Mouse (Mus musculus) ES-Bruce4 (cell line): ENCODE data around the gene Zfp865. TPM values are rescaled to one million over a fixed set of nuclear protein-coding genes. Genes with fewer than 3 reads are reported as not detected.
A peak's percentile ranks its signal among the peaks of the same experiment; 100 is the strongest.
"Not testable (repeated sequence)": the region's sequence is repeated elsewhere in the genome, so short reads cannot be mapped to it uniquely, and the experiment has no call there.

Source experiments
- H3K27ac ChIP-seq: 2 replicates; pipeline ENCODE4 v1.5.1; 2012; ENCODE audit warnings: low read length, inconsistent platforms; ENCODE audit not compliant: insufficient read depth
- H3K27me3 ChIP-seq: 2 replicates; pipeline ENCODE4 v1.6.1; 2012; ENCODE audit warnings: mild to moderate bottlenecking, low read length, inconsistent platforms; ENCODE audit not compliant: control insufficient read depth, poor library complexity, insufficient read depth, severe bottlenecking
- H3K36me3 ChIP-seq: 2 replicates; pipeline ENCODE4 v1.6.1; 2012; ENCODE audit warnings: inconsistent platforms, mild to moderate bottlenecking, low read length, moderate library complexity; ENCODE audit not compliant: control insufficient read depth, poor library complexity, insufficient read depth, severe bottlenecking
- H3K4me1 ChIP-seq: one replicate; pipeline ENCODE4 v1.8.1; 2011; ENCODE audit warnings: low read length; ENCODE audit not compliant: control insufficient read depth, insufficient read depth
- H3K4me3 ChIP-seq: 2 replicates; pipeline ENCODE4 v1.5.1; 2011; ENCODE audit warnings: low read depth, mild to moderate bottlenecking, low read length
- H3K9ac ChIP-seq: 2 replicates; pipeline ENCODE4 v1.6.1; 2012; ENCODE audit warnings: low read depth, mild to moderate bottlenecking, inconsistent platforms; ENCODE audit not compliant: poor library complexity, severe bottlenecking
- H3K9me3 ChIP-seq: replicated peaks from 2 replicates; pipeline ENCODE4 v1.6.1; 2012; ENCODE audit warnings: mild to moderate bottlenecking, low read length, inconsistent platforms; ENCODE audit not compliant: control insufficient read depth, poor library complexity, insufficient read depth, severe bottlenecking
- CTCF ChIP-seq: IDR thresholded peaks from one replicate; pipeline ENCODE4 v1.8.1; 2011; ENCODE audit warnings: low read depth, low read length
- EP300 ChIP-seq: IDR thresholded peaks from 2 replicates; pipeline ENCODE4 v1.6.1; 2011; ENCODE audit warnings: low read depth, low read length; ENCODE audit not compliant: insufficient read depth
- POLR2A ChIP-seq: IDR thresholded peaks from one replicate; pipeline ENCODE4 v1.8.1; 2011; ENCODE audit warnings: low read length; ENCODE audit not compliant: insufficient read depth
- polyA plus RNA-seq: library from polyadenylated mRNA; stranded (reverse); fragments of >200 nt; gene quantifications from 2 replicates; pipeline ENCODE4 v1.2.4, GENCODE M21; 2011; ENCODE audit warnings: low read depth; ENCODE audit not compliant: missing spikeins, insufficient read depth, insufficient read length

The Zfp865 gene
- polyA plus RNA-seq, 1 experiment, result 23.0 TPM

- peaks cover 3% of the 10 kb centered on the region; the same call in 1 of the 2 replicates for H3K36me3 ChIP-seq
- H3K4me1 ChIP-seq, result peaks cover 10% of the 10 kb centered on the region
- no peaks in the 10 kb centered on the region for H3K27me3 ChIP-seq
- H3K9ac ChIP-seq, result peak within 1 kb of the TSS; percentile 93
- H3K4me3 ChIP-seq, result peak within 1 kb of the TSS; percentile 87
- H3K9me3 ChIP-seq, result no peaks in the 10 kb centered on the region
- TF ChIP-seq EP300 (0 out of 2 replicates have a peak, but pooled peaks have one; percentile 31), CTCF (no peak)
- H3K27ac ChIP-seq, result peak within 1 kb of the TSS; percentile 95
These were observed 41.7 kb downstream of the Zfp865 start, which contains the start of gene U2af2 for GRCm38 (mm10) chr7:5061774-5062359. U2af2 (plus strand) TSS chr7:5062143.

- H3K4me3 ChIP-seq, result peak overlapping the region; percentile 81
- TF ChIP-seq EP300, result no peak
- H3K4me1 ChIP-seq, result peaks cover 8% of the 10 kb centered on the region
- peaks cover 6% of the 10 kb centered on the region for H3K36me3 ChIP-seq
- H3K9me3 ChIP-seq, result no peaks in the 10 kb centered on the region
- peak overlapping the region; percentile 55 for H3K27ac ChIP-seq
- no peaks in the 10 kb centered on the region for H3K27me3 ChIP-seq
- peak overlapping the region; percentile 93 for H3K9ac ChIP-seq
These were observed 42.3 kb downstream of the Zfp865 start for GRCm38 (mm10) chr7:5062360-5063001.

- no peaks in the 10 kb centered on the region for H3K9me3 ChIP-seq
- no peak overlapping the region for H3K27ac ChIP-seq
- no peak for TF ChIP-seq EP300
- no peak for TF ChIP-seq CTCF
- TF ChIP-seq POLR2A, result no peak
- H3K27me3 ChIP-seq, result no peaks in the 10 kb centered on the region
- H3K9ac ChIP-seq, result peak overlapping the region; percentile 93
- peaks cover 4% of the 10 kb centered on the region for H3K4me1 ChIP-seq
- H3K36me3 ChIP-seq, result peaks cover 30% of the 10 kb centered on the region
- no peak overlapping the region for H3K4me3 ChIP-seq
These were observed 44.7 kb downstream of the Zfp865 start for GRCm38 (mm10) chr7:5064886-5065285.

- Histone ChIP-seq H3K4me3 (no peak overlapping the region), H3K9me3 (no peaks in the 10 kb centered on the region), H3K4me1 (no peaks in the 10 kb centered on the region), H3K36me3 (peaks cover 96% of the 10 kb centered on the region), H3K27me3 (no peaks in the 10 kb centered on the region), H3K9ac (no peak overlapping the region), H3K27ac (peak overlapping the region; percentile 38; the same call in 1 of the 2 replicates)
- TF ChIP-seq POLR2A, result no peak
- no peak for TF ChIP-seq EP300
- TF ChIP-seq CTCF, result no peak
These were observed 53.4 kb downstream of the Zfp865 start for GRCm38 (mm10) chr7:5073586-5073985.

- H3K4me3 ChIP-seq, result no peak overlapping the region
- H3K9ac ChIP-seq, result no peak overlapping the region
- H3K36me3 ChIP-seq, result peaks cover 85% of the 10 kb centered on the region
- H3K27me3 ChIP-seq, result no peaks in the 10 kb centered on the region
- no peaks in the 10 kb centered on the region for H3K9me3 ChIP-seq
- H3K4me1 ChIP-seq, result no peaks in the 10 kb centered on the region
- TF ChIP-seq POLR2A (no peak), EP300 (no peak), CTCF (no peak)
- H3K27ac ChIP-seq, result no peak overlapping the region
These were observed 54.8 kb downstream of the Zfp865 start for GRCm38 (mm10) chr7:5074984-5075383.

- Histone ChIP-seq H3K9me3 (no peaks in the 10 kb centered on the region), H3K4me3 (no peak overlapping the region), H3K4me1 (no peaks in the 10 kb centered on the region), H3K9ac (no peak overlapping the region), H3K36me3 (peaks cover 66% of the 10 kb centered on the region), H3K27ac (peak overlapping the region; percentile 74; the same call in 1 of the 2 replicates), H3K27me3 (no peaks in the 10 kb centered on the region)
- TF ChIP-seq EP300 (no peak), CTCF (no peak), POLR2A (no peak)
These were observed 56.8 kb downstream of the Zfp865 start for GRCm38 (mm10) chr7:5076931-5077330.

GRCm38 (mm10) chr7:5079365-5080009 lies 59.3 kb downstream of the Zfp865 start:
- Histone ChIP-seq H3K36me3 (peaks cover 44% of the 10 kb centered on the region), H3K9ac (0 out of 2 replicates have a peak overlapping the region, but pooled peaks have one; percentile 35), H3K4me3 (peak overlapping the region; percentile 63)
- not testable (repeated sequence) for H3K27me3 ChIP-seq, H3K9me3 ChIP-seq, H3K4me1 ChIP-seq, H3K27ac ChIP-seq
